Mouse (Mus musculus) heart, adult 10 weeks (tissue): ENCODE results near the gene Arl13a. TPM values are rescaled to one million over a fixed set of nuclear protein-coding genes. Genes with fewer than 3 reads are reported as not detected.

ENCODE experiments used
- polyA plus RNA-seq: library from polyadenylated mRNA; stranded (reverse); fragments of 350-450 nt; fragmentation: Illumina TruSeq; extraction: RNeasy Lipid Tissue Mini Kit (QIAGEN cat#74804); gene quantifications from one replicate; pipeline ENCODE4 v1.2.3, GENCODE M21; 2014; ENCODE audit warnings: low read depth, low replicate concordance

Arl13a gene
- polyA plus RNA-seq, result not detected

DNA sequence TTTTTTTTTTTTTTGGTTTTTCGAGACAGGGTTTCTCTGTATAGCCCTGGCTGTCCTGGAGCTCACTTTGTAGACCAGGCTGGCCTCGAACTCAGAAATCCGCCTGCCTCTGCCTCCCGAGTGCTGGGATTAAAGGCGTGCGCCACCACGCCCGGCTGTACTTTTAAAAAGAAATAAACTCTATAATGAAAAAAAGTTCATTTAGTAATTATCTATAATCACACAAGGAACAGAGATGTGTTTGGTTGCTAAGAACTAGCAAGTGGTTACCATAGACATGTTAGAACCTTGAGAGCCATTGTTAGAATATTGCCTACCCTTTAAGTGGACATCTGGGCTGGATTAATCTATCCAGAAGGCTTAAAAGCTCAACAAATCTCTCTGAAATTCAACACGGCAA lies at the start of gene Arl13a:
Gene Arl13a (plus strand): TSS at position 301 of the 400 bp plus-strand sequence.

DNA sequence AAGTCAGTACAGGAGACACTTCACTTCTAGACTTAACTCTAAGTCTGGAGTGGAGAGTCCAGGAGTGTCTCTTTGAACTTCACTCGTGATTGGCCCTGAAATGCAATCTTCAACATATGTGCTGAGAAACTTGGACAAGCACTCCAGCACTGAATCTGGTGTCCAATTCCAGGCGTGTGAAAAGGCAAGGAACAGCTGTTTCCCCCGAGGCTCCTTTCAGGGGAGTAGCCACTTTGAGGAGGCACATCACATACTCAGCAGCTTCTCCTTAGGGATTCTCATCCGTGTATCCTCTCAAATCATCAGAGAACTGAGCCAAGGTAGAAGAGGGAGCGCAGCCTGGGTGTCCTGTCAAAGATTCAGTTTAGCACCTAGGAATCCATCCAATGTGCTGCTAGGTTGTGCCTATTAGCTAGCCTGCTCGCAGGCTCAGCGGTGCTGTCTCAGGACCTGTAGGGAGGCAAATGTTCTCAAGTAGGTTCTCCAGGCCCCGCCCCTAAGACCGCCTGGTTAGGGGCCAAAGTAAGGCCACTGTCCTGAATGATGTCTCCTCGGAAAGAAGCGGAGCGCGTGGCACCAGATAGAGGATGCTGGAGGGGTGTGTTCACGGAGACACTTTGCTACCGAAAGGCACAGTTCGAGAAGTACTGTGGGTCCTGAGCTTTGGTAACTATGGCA lies 25.1 kb upstream of the Arl13a start, which contains the start of gene Xkrx:
Gene Xkrx (minus strand): TSS at position 34 of the 678 bp plus-strand sequence.

DNA sequence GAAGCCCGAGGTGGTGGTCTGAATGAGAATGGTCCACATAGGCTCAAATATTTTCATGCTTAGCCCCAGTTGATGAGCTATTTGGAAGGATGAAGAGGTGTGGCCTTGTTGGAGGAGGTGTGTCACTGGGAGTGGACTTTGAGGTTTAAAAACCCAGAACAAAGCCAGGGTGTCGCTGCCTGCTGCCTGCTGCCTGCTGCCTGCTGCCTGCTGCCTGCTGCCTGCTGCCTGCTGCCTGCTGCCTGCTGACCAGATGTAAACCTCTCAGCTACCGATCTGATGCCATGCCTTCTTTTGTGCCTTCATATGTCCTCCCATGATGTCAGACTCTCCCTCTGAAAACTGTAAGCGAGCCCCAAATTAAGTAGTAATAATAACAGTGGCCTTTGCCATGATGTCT lies 34.6 kb downstream of the Arl13a start, which contains the start of gene Nox1:
Gene Nox1 (minus strand): TSS at position 101 of the 400 bp plus-strand sequence.

Other genes starting within 250 kb of the Arl13a start
- gene Sytl4, start 205.7 kb upstream of the Arl13a start, polyA plus RNA-seq, result 1.7 TPM
- gene Cstf2, start 128.3 kb upstream of the Arl13a start, polyA plus RNA-seq, result 12.5 TPM
- 1.4 TPM for gene Xkrx, start 25.4 kb upstream of the Arl13a start, polyA plus RNA-seq
- gene Nox1, start 34.5 kb downstream of the Arl13a start, polyA plus RNA-seq, result not detected
- gene Trmt2b, start 89.5 kb downstream of the Arl13a start, polyA plus RNA-seq, result 54.5 TPM
- gene Tmem35a, start 107.7 kb downstream of the Arl13a start, polyA plus RNA-seq, result 8.3 TPM
- not detected for gene Cenpi, start 120.6 kb downstream of the Arl13a start, polyA plus RNA-seq
- gene Drp2, start 217.1 kb downstream of the Arl13a start, polyA plus RNA-seq, result 0.37 TPM